Mouse (Mus musculus): ENCODE measurements at regions not wholly inside any gene's neighbourhood (a gene's known extent, or its start where the extent isn't known, plus 50 kb on each side); places are given as distances from the start of the nearest gene placed in this dataset.

DNA sequence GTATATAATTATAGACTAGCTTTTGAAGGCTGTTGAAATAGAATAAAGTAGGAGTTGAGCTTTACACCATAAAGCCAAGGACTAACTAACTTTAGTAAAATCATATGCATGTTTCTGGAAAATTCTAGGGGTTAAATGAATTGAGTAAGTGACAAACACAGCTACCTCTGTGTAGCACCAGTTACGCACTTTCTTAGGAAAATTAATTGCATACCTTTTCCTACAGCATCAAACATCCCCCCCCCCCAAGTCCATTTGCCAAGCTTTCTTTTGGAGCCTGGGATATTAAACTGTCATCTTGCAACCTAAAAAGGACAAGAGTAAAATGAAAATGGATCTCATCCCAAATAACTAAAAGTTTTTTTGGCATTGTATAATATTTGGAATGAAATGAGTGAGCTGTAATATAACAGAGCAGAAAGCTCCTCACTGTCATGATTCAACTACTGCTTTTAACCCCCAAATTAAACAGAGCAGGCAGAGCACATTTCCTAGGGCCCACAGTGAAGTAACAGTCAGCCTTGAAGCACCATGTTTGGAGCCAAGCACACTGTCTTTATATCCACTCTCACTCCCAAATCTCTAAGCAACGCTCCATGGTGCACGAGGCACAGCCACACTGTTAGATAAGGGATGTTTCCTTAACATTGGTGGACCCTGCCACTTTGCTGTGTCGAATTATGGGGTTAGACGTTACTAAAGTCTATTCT lies 210.9 kb upstream of the Rgmb start:
- TF ChIP-seq UBTF (IDR thresholded peaks at IDR 0.05; ENCODE audit: borderline replicate concordance, insufficient read depth, low read depth, low read length): no peak
- no peak for TF ChIP-seq CTCF (IDR thresholded peaks at IDR 0.05 in 2 of 3, conservative IDR thresholded peaks at IDR 0.05 in 1 of 3; ENCODE audit: control insufficient read depth in 1 of 3, insufficient read depth in 1 of 3, low read depth in 2 of 3, low read length in 3 of 3, poor library complexity in 1 of 3, severe bottlenecking in 1 of 3)
- no peak for TF ChIP-seq ZKSCAN1 (IDR thresholded peaks at IDR 0.05; ENCODE audit: low read depth, low read length)
- TF ChIP-seq USF1 (IDR thresholded peaks at IDR 0.05; ENCODE audit: low read depth, low read length): no peak
- no peak for TF ChIP-seq TAL1 (IDR thresholded peaks at IDR 0.05; ENCODE audit: low read length)
- TF ChIP-seq EP300 (IDR thresholded peaks at IDR 0.05; ENCODE audit: low read depth in 1 of 2, low read length in 2 of 2): no peak
- no peak for TF ChIP-seq POLR2A (IDR thresholded peaks at IDR 0.05; ENCODE audit: control insufficient read depth in 1 of 2, insufficient read depth in 1 of 2, low read depth in 1 of 2, low read length in 2 of 2, poor library complexity in 1 of 2)
- TF ChIP-seq HCFC1 (IDR thresholded peaks at IDR 0.05; ENCODE audit: low read depth, low read length): no peak
